Mouse (Mus musculus) embryonic facial prominence, embryonic 12.5 days (tissue): Measurements from ENCODE around the gene Arhgef3. TPM values are rescaled to one million over a fixed set of nuclear protein-coding genes. Genes with fewer than 3 reads are reported as not detected.
"Not testable (repeated sequence)": the region's sequence is repeated elsewhere in the genome, so short reads cannot be mapped to it uniquely, and the experiment has no call there.

Experiments
- ATAC-seq: fragments of 200-750 bp; cut with Nextera tagmentation; 2 replicates; pipeline ENCODE4 v1.8.0; 2017; ENCODE audit not compliant: insufficient number of reproducible peaks, insufficient read depth, low FRiP score, low TSS enrichment
- H3K27ac ChIP-seq: fragments of 300-500 bp; sonication (generic); 2 replicates; pipeline ENCODE4 v1.5.1; 2016; ENCODE audit warnings: mild to moderate bottlenecking
- H3K27me3 ChIP-seq: fragments of 300-500 bp; sonication (generic); 2 replicates; pipeline ENCODE4 v1.6.1; 2016; ENCODE audit warnings: mild to moderate bottlenecking, moderate library complexity
- H3K36me3 ChIP-seq: fragments of 300-500 bp; sonication (generic); 2 replicates; pipeline ENCODE4 v1.6.1; 2016; ENCODE audit warnings: mild to moderate bottlenecking
- H3K4me1 ChIP-seq: fragments of 300-500 bp; sonication (generic); 2 replicates; pipeline ENCODE4 v1.6.1; 2016
- H3K4me2 ChIP-seq: fragments of 300-500 bp; sonication (generic); replicated peaks from 2 replicates; pipeline ENCODE4 v1.6.1; 2016; ENCODE audit warnings: mild to moderate bottlenecking, moderate library complexity
- H3K4me3 ChIP-seq: fragments of 300-500 bp; sonication (generic); 2 replicates; pipeline ENCODE4 v1.5.1; 2016; ENCODE audit warnings: mild to moderate bottlenecking
- H3K9ac ChIP-seq: fragments of 300-500 bp; sonication (generic); 2 replicates; pipeline ENCODE4 v1.6.1; 2016; ENCODE audit warnings: mild to moderate bottlenecking, moderate library complexity
- H3K9me3 ChIP-seq: fragments of 300-500 bp; sonication (generic); 2 replicates; pipeline ENCODE4 v1.6.1; 2016; ENCODE audit warnings: mild to moderate bottlenecking, moderate library complexity
- WGBS: fragments of 180-500 bp; shearing (Covaris S2); methylation state at CpG from one replicate; pipeline ENCODE4 v1.1.7; 2016; 5-methylcytosine and 5-hydroxymethylcytosine counted together
- polyA plus RNA-seq: library from polyadenylated mRNA; unstranded; fragments of >200 nt; fragmentation: Nextera tagmentation; extraction: Ambion mirVana; gene quantifications from 2 replicates; pipeline ENCODE4 v1.2.1, GENCODE M21; 2016

The Arhgef3 gene
- polyA plus RNA-seq, 1 experiment from 2014 or later = 8.4 TPM

- peaks cover 3% of the 10 kb centered on the region; the same call in 1 of the 2 replicates for H3K4me1 ChIP-seq
- H3K27me3 ChIP-seq = no peaks in the 10 kb centered on the region
- H3K36me3 ChIP-seq = no peaks in the 10 kb centered on the region
- H3K4me2 ChIP-seq = no peak overlapping the region
- ATAC-seq = no peak
- WGBS = 84% methylated on average over 3 of the region's 3 CpGs
- H3K27ac ChIP-seq = no peak overlapping the region
- no peak overlapping the region for H3K4me3 ChIP-seq
- no peak overlapping the region for H3K9ac ChIP-seq
- no peaks in the 10 kb centered on the region for H3K9me3 ChIP-seq
These were observed 84.4 kb downstream of the Arhgef3 start for GRCm38 (mm10) chr14:27199119-27199518.

DNA sequence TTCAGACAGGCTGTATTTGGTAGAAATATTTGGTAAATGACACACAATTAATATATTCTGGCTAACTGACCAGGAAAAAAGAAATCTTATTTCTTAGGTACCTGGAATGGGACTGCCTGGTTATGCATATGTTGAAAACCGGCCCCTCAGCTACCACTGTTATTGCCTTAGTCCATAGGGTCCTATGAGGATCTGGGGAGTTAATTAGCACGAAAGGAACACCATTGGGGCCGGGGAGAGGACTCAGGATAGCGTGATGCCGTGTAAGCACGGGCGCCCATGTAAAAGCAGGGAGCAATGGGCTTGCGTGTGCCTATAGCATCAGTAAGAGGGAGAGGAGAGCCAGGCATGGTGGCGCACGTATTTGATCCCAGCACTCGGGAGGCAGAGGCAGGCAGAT lies 85.2 kb downstream of the Arhgef3 start:
- Histone ChIP-seq H3K27me3 (no peaks in the 10 kb centered on the region), H3K4me2 (no peak overlapping the region), H3K4me3 (no peak overlapping the region), H3K9ac (no peak overlapping the region), H3K4me1 (peaks cover 3% of the 10 kb centered on the region; the same call in 1 of the 2 replicates), H3K36me3 (no peaks in the 10 kb centered on the region), H3K27ac (no peak overlapping the region), H3K9me3 (no peaks in the 10 kb centered on the region)
- WGBS = 91% methylated on average over 11 of the region's 11 CpGs
- no peak for ATAC-seq

GRCm38 (mm10) chr14:27200743-27201576 lies 86.3 kb downstream of the Arhgef3 start:
- no peak for ATAC-seq
- Histone ChIP-seq H3K36me3 (no peaks in the 10 kb centered on the region), H3K9ac (no peak overlapping the region), H3K27me3 (no peaks in the 10 kb centered on the region), H3K9me3 (no peaks in the 10 kb centered on the region), H3K4me2 (no peak overlapping the region), H3K27ac (no peak overlapping the region), H3K4me3 (no peak overlapping the region), H3K4me1 (peaks cover 3% of the 10 kb centered on the region; the same call in 1 of the 2 replicates)
- 73% methylated on average over 12 of the region's 12 CpGs for WGBS

DNA sequence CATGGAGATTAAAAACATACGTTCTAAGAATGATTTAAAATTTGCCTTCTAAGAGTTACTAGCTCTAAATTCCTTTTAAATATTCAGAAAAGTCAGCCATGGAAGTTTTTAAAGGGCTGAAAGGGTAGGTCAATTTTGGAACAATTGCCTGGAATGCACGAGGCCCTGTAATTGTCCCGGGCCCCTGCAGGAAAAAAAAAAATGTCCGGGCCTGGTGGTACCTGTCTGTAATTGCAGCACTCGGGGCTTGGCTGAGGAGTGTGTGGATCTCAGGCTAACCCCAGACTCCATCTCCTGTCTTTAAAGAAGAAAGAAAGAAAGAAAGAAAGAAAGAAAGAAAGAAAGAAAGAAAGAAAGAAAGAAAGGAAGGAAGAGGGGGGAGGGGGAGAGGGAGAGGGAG lies 87.1 kb downstream of the Arhgef3 start:
- Histone ChIP-seq H3K4me2 (no peak overlapping the region), H3K9me3 (no peaks in the 10 kb centered on the region), H3K27me3 (no peaks in the 10 kb centered on the region), H3K36me3 (no peaks in the 10 kb centered on the region), H3K27ac (no peak overlapping the region), H3K4me1 (peaks cover 3% of the 10 kb centered on the region; the same call in 1 of the 2 replicates), H3K9ac (no peak overlapping the region), H3K4me3 (no peak overlapping the region)
- ATAC-seq = no peak
- 20% methylated on average over 5 of the region's 5 CpGs for WGBS

GRCm38 (mm10) chr14:27204704-27205103 lies 90.0 kb downstream of the Arhgef3 start:
- WGBS = 82% methylated on average over 2 of the region's 2 CpGs
- Histone ChIP-seq H3K4me1 (peaks cover 3% of the 10 kb centered on the region; the same call in 1 of the 2 replicates), H3K4me2 (no peak overlapping the region), H3K27me3 (no peaks in the 10 kb centered on the region), H3K9ac (no peak overlapping the region), H3K36me3 (no peaks in the 10 kb centered on the region), H3K27ac (no peak overlapping the region), H3K4me3 (no peak overlapping the region), H3K9me3 (no peaks in the 10 kb centered on the region)
- ATAC-seq = no peak

DNA sequence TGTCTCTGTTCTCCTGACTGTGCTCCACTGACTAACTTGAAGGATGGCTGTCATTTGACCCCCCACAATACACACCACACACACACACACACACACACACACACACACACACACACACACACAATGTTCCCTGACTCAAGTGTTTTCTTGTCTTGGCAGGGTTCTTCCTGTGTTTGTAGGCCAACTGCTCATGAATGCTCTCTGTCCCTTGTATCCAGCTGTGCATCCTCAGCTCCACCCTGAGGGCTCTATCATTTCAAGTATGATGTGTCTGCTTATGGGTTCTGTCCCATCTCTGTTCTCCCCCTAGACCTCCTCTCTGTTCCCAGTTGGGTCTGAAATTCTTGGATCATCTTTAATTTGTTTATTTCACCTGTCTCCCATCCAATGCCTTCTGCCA lies 91.7 kb downstream of the Arhgef3 start:
- Histone ChIP-seq H3K9me3 (no peaks in the 10 kb centered on the region), H3K9ac (no peak overlapping the region), H3K4me1 (no peaks in the 10 kb centered on the region)

GRCm38 (mm10) chr14:27209542-27209941 lies 94.8 kb downstream of the Arhgef3 start:
- Histone ChIP-seq H3K4me1 (no peaks in the 10 kb centered on the region), H3K4me3 (no peak overlapping the region), H3K9me3 (no peaks in the 10 kb centered on the region), H3K9ac (no peak overlapping the region), H3K27me3 (no peaks in the 10 kb centered on the region), H3K27ac (no peak overlapping the region), H3K4me2 (no peak overlapping the region), H3K36me3 (no peaks in the 10 kb centered on the region)
- ATAC-seq = no peak
- WGBS = 95% methylated on average over 4 of the region's 4 CpGs

More for the DNA sequence above, 91.7 kb downstream of the Arhgef3 start:
- no peaks in the 10 kb centered on the region for H3K27me3 ChIP-seq
- no peaks in the 10 kb centered on the region for H3K36me3 ChIP-seq
- H3K27ac ChIP-seq = no peak overlapping the region
- no peak overlapping the region for H3K4me2 ChIP-seq
- no peak overlapping the region for H3K4me3 ChIP-seq
- no peak for ATAC-seq

DNA sequence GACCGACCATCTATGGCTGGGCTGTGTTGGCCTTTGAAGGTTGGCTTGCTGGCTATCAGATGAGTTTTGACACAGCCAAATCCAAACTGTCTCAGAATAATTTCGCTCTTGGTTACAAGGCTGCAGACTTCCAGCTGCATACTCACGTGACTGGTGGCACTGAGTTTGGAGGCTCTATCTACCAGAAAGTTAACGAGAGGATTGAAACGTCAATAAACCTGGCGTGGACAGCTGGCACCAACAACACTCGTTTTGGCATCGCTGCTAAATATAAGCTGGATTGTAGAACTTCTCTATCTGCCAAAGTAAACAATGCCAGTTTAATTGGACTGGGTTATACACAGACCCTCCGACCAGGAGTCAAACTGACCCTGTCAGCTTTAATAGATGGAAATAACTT lies 96.1 kb downstream of the Arhgef3 start:
- not testable (repeated sequence) for H3K27me3 ChIP-seq, H3K4me3 ChIP-seq, H3K4me2 ChIP-seq, ATAC-seq, H3K4me1 ChIP-seq, H3K9ac ChIP-seq, H3K27ac ChIP-seq, H3K9me3 ChIP-seq, H3K36me3 ChIP-seq
- 82% methylated on average over 9 of the region's 9 CpGs for WGBS

DNA sequence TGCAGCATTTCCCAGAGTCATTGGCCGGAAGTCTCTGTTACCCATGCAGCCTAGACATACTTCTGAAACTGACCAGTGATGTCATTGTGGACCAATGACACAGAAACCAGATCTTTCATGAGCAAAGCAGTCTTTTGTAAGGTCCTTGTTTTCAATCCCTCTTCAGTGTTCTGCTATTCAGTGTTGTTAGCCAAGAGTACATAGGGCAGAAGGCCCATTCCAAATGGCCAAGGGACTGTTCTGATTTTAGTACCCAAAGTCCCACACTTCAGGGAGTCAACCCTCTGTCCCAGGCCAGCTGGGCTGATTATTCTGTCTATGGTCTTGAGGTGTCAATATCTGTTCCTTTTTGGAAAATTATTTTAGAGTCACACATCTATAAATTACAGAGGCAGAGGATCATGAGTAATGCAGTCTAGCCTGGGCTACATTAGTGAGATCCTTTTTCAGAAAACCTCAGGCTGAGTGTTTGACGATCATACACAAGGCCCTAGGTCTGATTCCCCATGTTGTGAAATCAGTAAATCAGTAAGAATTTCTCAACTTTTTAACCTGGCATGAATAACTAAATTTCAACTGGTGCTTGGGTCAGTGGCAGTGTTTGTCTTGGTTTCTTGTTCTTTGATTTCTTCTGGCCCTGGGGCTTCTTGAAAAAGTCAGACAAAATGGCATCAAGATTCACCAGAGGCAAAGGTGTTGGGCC lies 97.2 kb downstream of the Arhgef3 start:
- H3K9ac ChIP-seq = no peak overlapping the region
- WGBS = 91% methylated on average over 2 of the region's 2 CpGs
- H3K27me3 ChIP-seq = no peaks in the 10 kb centered on the region
- H3K4me3 ChIP-seq = no peak overlapping the region
- ATAC-seq = no peak
- no peak overlapping the region for H3K4me2 ChIP-seq
- no peaks in the 10 kb centered on the region for H3K36me3 ChIP-seq
- H3K4me1 ChIP-seq = no peaks in the 10 kb centered on the region
- no peak overlapping the region for H3K27ac ChIP-seq
- H3K9me3 ChIP-seq = no peaks in the 10 kb centered on the region

GRCm38 (mm10) chr14:27214232-27214631 lies 99.5 kb downstream of the Arhgef3 start:
- Histone ChIP-seq H3K4me2 (no peak overlapping the region), H3K9ac (no peak overlapping the region), H3K4me1 (no peaks in the 10 kb centered on the region), H3K27me3 (no peaks in the 10 kb centered on the region), H3K4me3 (no peak overlapping the region), H3K36me3 (no peaks in the 10 kb centered on the region), H3K9me3 (no peaks in the 10 kb centered on the region), H3K27ac (no peak overlapping the region)
- 74% methylated on average over 2 of the region's 2 CpGs for WGBS
- ATAC-seq = no peak

GRCm38 (mm10) chr14:27219668-27220067 lies 105.0 kb downstream of the Arhgef3 start:
- no peak overlapping the region for H3K9ac ChIP-seq
- ATAC-seq = no peak
- WGBS = 91% methylated on average over 7 of the region's 7 CpGs

GRCm38 (mm10) chr14:27220297-27220696 lies 105.6 kb downstream of the Arhgef3 start:
- no peak overlapping the region for H3K4me3 ChIP-seq
- H3K27ac ChIP-seq = no peak overlapping the region
- H3K4me2 ChIP-seq = no peak overlapping the region
- H3K9me3 ChIP-seq = no peaks in the 10 kb centered on the region
- 83% methylated on average over 12 of the region's 12 CpGs for WGBS
- no peaks in the 10 kb centered on the region for H3K36me3 ChIP-seq
- H3K27me3 ChIP-seq = no peaks in the 10 kb centered on the region
- no peaks in the 10 kb centered on the region for H3K4me1 ChIP-seq
- no peak overlapping the region for H3K9ac ChIP-seq
- ATAC-seq = no peak

More at GRCm38 (mm10) chr14:27219668-27220067, 105.0 kb downstream of the Arhgef3 start:
- Histone ChIP-seq H3K9me3 (no peaks in the 10 kb centered on the region), H3K27me3 (no peaks in the 10 kb centered on the region), H3K4me2 (no peak overlapping the region), H3K4me1 (no peaks in the 10 kb centered on the region), H3K4me3 (no peak overlapping the region), H3K27ac (no peak overlapping the region), H3K36me3 (no peaks in the 10 kb centered on the region)
